Mouse (Mus musculus): ENCODE results near the gene Snapin. TPM values are rescaled to one million over a fixed set of nuclear protein-coding genes. Genes with fewer than 3 reads are reported as not detected.

The Snapin gene
- total and polyA plus RNA-seq, 3 experiments: 18.9 to 39.8 (median 37.8) TPM

DNA sequence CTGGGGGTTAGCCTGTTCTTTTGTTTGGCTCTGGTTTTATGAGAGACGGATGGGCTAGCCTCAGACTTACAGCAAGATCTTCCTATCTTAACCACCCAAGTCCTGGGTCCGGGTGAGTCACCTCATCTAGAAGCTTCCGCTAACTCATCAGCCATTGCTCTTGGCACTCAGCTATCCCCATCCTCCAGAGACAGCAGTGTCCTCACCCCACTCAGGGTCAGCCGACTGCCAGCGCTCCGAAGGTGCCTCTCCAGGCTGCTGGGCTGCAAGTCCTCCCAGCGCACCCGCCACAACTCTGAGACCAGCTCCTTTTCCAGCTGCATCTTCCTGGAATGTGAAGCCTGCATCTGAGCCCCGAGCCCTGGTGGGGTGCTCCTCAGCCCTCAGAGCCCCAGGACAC, 31.1 kb downstream of the Snapin start:
- Histone ChIP-seq H3K27me3 (replicated peaks) (peaks cover 26% of the 10 kb centered on the region), H3K4me1 (ENCODE audit: control insufficient read depth in 1 of 2, insufficient read depth in 2 of 2) (no peaks in the 10 kb centered on the region; a peak in 1 of 4 replicates), H3K27ac (ENCODE audit: insufficient read depth, low read depth) (no peak overlapping the region), H3K4me3 (replicated peaks in 1 of 3; ENCODE audit: low read depth in 2 of 3, low read length in 2 of 3, poor library complexity in 1 of 3) (no peak overlapping the region), H3K9ac (ENCODE audit: insufficient read depth, low read depth) (no peak overlapping the region), H3K4me2 (ENCODE audit: insufficient read depth, low read depth, poor library complexity, severe bottlenecking) (no peak overlapping the region), H3K79me2 (replicated peaks; ENCODE audit: control insufficient read depth, extremely low read depth, insufficient read depth, poor library complexity, severe bottlenecking) (no peaks in the 10 kb centered on the region), H3K36me3 (replicated peaks in 1 of 2; ENCODE audit: control insufficient read depth in 1 of 2, insufficient read depth in 1 of 2, low read length in 1 of 2) (no peaks in the 10 kb centered on the region), H3K9me3 (replicated peaks; ENCODE audit: low read length) (peaks cover 2% of the 10 kb centered on the region)
- dilution Hi-C loops (cut with MboI; ENCODE audit: extremely low pct_ligation_motif_present, extremely low pct_unique_long_range_greater_than_20kb, low sequenced_read_pairs) (no loop called here), in situ Hi-C loops (cut with MboI; ENCODE audit: low pct_ligation_motif_present, low pct_unique_long_range_greater_than_20kb, low sequenced_read_pairs) (no loop called here)
- DNase-seq (ENCODE audit: extremely low read depth): no peak
- TF ChIP-seq HCFC1 (IDR thresholded peaks at IDR 0.05; ENCODE audit: low read depth, low read length) (no peak), ETS1 (conservative IDR thresholded peaks at IDR 0.05; ENCODE audit: low read depth, low read length) (no peak), ELF1 (IDR thresholded peaks at IDR 0.05; ENCODE audit: low read depth, low read length) (no peak)

DNA sequence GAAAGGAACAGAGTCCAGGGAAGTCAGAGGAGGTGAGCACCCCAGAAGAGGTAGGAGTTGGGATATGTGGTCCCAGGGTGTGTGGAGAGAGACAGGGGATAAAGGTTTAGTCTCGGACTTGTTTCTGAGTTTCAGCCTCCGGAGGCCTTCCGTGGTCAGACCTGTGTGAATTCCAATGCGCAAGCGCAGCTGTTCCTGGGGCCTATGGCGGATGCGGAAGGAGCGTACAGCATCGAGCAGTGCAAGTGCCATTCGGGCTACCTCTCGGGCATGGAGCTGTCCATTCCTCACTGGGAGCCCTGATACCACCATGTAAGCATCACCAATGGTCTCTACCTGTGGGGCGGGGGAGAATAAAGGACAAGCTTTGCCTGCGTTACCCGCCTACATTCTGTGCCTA, 35.9 kb downstream of the Snapin start:
- H3K4me2 ChIP-seq (ENCODE audit: insufficient read depth, low read depth, poor library complexity, severe bottlenecking): no peak overlapping the region
- in situ Hi-C loops (cut with MboI; ENCODE audit: low pct_ligation_motif_present, low pct_unique_long_range_greater_than_20kb, low sequenced_read_pairs): no loop called here
- dilution Hi-C loops (cut with MboI; ENCODE audit: extremely low pct_ligation_motif_present, extremely low pct_unique_long_range_greater_than_20kb, low sequenced_read_pairs): no loop called here

DNA sequence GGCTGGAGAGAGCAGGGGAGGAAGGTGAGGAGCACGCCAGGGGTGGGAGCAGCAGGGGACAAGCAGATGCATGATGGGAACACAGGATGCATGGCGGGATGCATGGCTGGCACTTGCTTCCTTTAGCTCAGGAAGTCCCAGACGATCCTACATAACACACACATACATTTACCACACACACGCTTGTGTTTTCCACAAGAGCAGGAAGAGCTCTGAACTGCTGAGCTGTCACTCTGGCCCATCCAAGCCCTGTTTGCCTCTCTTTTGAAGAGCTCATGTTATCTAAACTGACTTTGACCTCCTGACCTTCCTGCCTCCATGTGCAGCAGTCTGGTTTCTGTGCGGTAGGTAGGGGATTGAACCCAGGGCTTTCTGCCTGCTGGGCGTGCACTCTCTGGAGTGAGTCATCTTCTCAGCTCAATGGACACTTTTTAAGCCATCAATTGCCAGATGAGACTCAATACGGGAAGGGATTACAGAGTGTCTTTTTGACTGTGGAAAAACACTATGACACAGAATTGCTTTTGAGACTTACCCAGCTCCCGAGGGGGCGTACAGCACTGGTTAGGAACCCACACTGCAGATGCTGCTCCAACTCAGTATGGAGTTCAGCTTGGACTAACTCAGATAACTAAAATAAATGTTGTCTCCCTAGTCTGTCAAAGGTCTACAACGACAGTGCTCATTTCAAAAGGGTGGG, 39.3 kb downstream of the Snapin start:
- Histone ChIP-seq H3K79me2 (replicated peaks; ENCODE audit: control insufficient read depth, extremely low read depth, insufficient read depth, poor library complexity, severe bottlenecking) (no peaks in the 10 kb centered on the region), H3K27ac (ENCODE audit: insufficient read depth, low read depth) (no peak overlapping the region), H3K4me1 (ENCODE audit: control insufficient read depth in 1 of 2, insufficient read depth in 2 of 2) (peaks cover 3 to 8% of the 10 kb centered on the region in 2 experiments; a peak in 2 of 4 replicates), H3K9me3 (replicated peaks; ENCODE audit: low read length) (no peaks in the 10 kb centered on the region), H3K9ac (ENCODE audit: insufficient read depth, low read depth) (no peak overlapping the region), H3K4me3 (replicated peaks in 1 of 3; ENCODE audit: low read depth in 2 of 3, low read length in 2 of 3, poor library complexity in 1 of 3) (no peak overlapping the region), H3K27me3 (replicated peaks) (no peaks in the 10 kb centered on the region), H3K36me3 (replicated peaks in 1 of 2; ENCODE audit: control insufficient read depth in 1 of 2, insufficient read depth in 1 of 2, low read length in 1 of 2) (no peaks in the 10 kb centered on the region), H3K4me2 (ENCODE audit: insufficient read depth, low read depth, poor library complexity, severe bottlenecking) (no peak overlapping the region)
- in situ Hi-C loops (cut with MboI; ENCODE audit: low pct_ligation_motif_present, low pct_unique_long_range_greater_than_20kb, low sequenced_read_pairs): no loop called here
- dilution Hi-C loops (cut with MboI; ENCODE audit: extremely low pct_ligation_motif_present, extremely low pct_unique_long_range_greater_than_20kb, low sequenced_read_pairs): no loop called here
- DNase-seq (ENCODE audit: extremely low read depth): no peak
- TF ChIP-seq E2F4 (IDR thresholded peaks at IDR 0.05; ENCODE audit: insufficient replicate concordance, low read depth, low read length) (no peak), BHLHE40 (IDR thresholded peaks at IDR 0.05; ENCODE audit: low read depth, low read length) (no peak), ZKSCAN1 (IDR thresholded peaks at IDR 0.05; ENCODE audit: borderline replicate concordance, low read depth, low read length) (no peak), UBTF (IDR thresholded peaks at IDR 0.05; ENCODE audit: low read depth, low read length) (no peak), ZC3H11A (IDR thresholded peaks at IDR 0.05; ENCODE audit: low read depth, low read length) (no peak), MAX (IDR thresholded peaks at IDR 0.05; ENCODE audit: low read length) (no peak), SMC3 (IDR thresholded peaks at IDR 0.05; ENCODE audit: low read depth, low read length) (no peak), GABPA (IDR thresholded peaks at IDR 0.05; ENCODE audit: insufficient replicate concordance, low read depth, low read length) (no peak), TCF12 (IDR thresholded peaks at IDR 0.05; ENCODE audit: low read depth, low read length) (no peak), ELF1 (IDR thresholded peaks at IDR 0.05; ENCODE audit: low read depth, low read length) (no peak), PAX5 (IDR thresholded peaks at IDR 0.05; ENCODE audit: low read length) (no peak), USF2 (conservative IDR thresholded peaks at IDR 0.05; ENCODE audit: low read depth, low read length) (no peak), RCOR1 (conservative IDR thresholded peaks at IDR 0.05; ENCODE audit: low read depth, low read length) (no peak), MAZ (IDR thresholded peaks at IDR 0.05; ENCODE audit: low read depth, low read length) (no peak), KAT2A (IDR thresholded peaks at IDR 0.05; ENCODE audit: insufficient replicate concordance, low read length) (no peak), USF1 (IDR thresholded peaks at IDR 0.05; ENCODE audit: low read depth, low read length) (no peak), ZMIZ1 (IDR thresholded peaks at IDR 0.05; ENCODE audit: low read depth, low read length) (no peak), CHD1 (IDR thresholded peaks at IDR 0.05; ENCODE audit: low read depth, low read length) (no peak), JUND (conservative IDR thresholded peaks at IDR 0.05; ENCODE audit: low read depth, low read length) (no peak)

More for the DNA sequence above, 35.9 kb downstream of the Snapin start:
- Histone ChIP-seq H3K79me2 (replicated peaks; ENCODE audit: control insufficient read depth, extremely low read depth, insufficient read depth, poor library complexity, severe bottlenecking) (no peaks in the 10 kb centered on the region), H3K9me3 (replicated peaks; ENCODE audit: low read length) (no peaks in the 10 kb centered on the region), H3K4me3 (replicated peaks in 1 of 3; ENCODE audit: low read depth in 2 of 3, low read length in 2 of 3, poor library complexity in 1 of 3) (no peak overlapping the region), H3K27me3 (replicated peaks) (peaks cover 1% of the 10 kb centered on the region), H3K9ac (ENCODE audit: insufficient read depth, low read depth) (no peak overlapping the region), H3K4me1 (ENCODE audit: control insufficient read depth in 1 of 2, insufficient read depth in 2 of 2) (peaks cover 3 to 8% of the 10 kb centered on the region in 2 experiments; a peak in 2 of 4 replicates), H3K36me3 (replicated peaks in 1 of 2; ENCODE audit: control insufficient read depth in 1 of 2, insufficient read depth in 1 of 2, low read length in 1 of 2) (no peaks in the 10 kb centered on the region), H3K27ac (ENCODE audit: insufficient read depth, low read depth) (no peak overlapping the region)
- TF ChIP-seq MXI1 (IDR thresholded peaks at IDR 0.05; ENCODE audit: low read depth, low read length) (no peak), ZNF384 (IDR thresholded peaks at IDR 0.05; ENCODE audit: low read depth, low read length) (no peak), CHD2 (IDR thresholded peaks at IDR 0.05; ENCODE audit: low read length) (no peak), GABPA (IDR thresholded peaks at IDR 0.05; ENCODE audit: insufficient replicate concordance, low read depth, low read length) (no peak), TBP (conservative IDR thresholded peaks at IDR 0.05; ENCODE audit: low read depth, low read length) (no peak), TCF12 (IDR thresholded peaks at IDR 0.05; ENCODE audit: low read depth, low read length) (no peak), POLR2A (IDR thresholded peaks at IDR 0.05; ENCODE audit: low read depth, low read length) (no peak), CHD1 (IDR thresholded peaks at IDR 0.05; ENCODE audit: low read depth, low read length) (no peak), MYC (IDR thresholded peaks at IDR 0.05; ENCODE audit: low read depth, low read length) (no peak), ETS1 (conservative IDR thresholded peaks at IDR 0.05; ENCODE audit: low read depth, low read length) (no peak)
- no peak for DNase-seq (ENCODE audit: extremely low read depth)
